Mouse (Mus musculus) layer of hippocampus, postnatal 14 days (tissue): ENCODE measurements at regions not wholly inside any gene's neighbourhood (a gene's known extent, or its start where the extent isn't known, plus 50 kb on each side); places are given as distances from the start of the nearest gene placed in this dataset.
A peak's percentile ranks its signal among the peaks of the same experiment; 100 is the strongest.

ENCODE experiments used
- DNase-seq, 2 experiments: peaks; one replicate each; pipeline ENCODE4 v3.0.0; 2021 to 2022; ENCODE audit warnings: low spot score in 2 of 2, mixed read lengths in 1 of 2

- DNase-seq = peak in 1 of 2 experiments; percentile 3
These were observed 488.9 kb upstream of the Crim1 start for GRCm38 (mm10) chr17:77711130-77711529.

- no peak for DNase-seq
These were observed 487.9 kb upstream of the Crim1 start for GRCm38 (mm10) chr17:77712189-77712588.

DNA sequence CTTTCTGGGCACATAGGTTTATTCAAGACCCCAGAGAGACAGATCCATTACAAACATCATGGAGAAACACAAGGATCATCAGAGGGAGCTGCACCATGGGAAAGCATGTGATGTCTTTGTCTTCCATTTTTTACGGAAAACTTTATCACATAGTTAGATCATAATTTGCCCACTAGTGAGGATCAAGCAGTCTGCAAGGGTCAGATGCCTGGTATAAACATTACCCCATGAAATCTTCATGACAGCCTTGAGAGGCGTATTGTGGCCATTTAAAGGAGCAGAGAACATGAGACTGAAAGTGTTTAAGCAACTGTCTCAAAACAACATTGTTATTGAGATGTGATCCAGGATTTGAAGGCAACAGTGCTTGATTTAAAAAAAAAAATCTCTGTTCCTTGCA lies 481.6 kb upstream of the Crim1 start:
- DNase-seq = no peak

- no peak for DNase-seq
These were observed 465.5 kb upstream of the Crim1 start for GRCm38 (mm10) chr17:77734413-77735024.
